Mouse (Mus musculus) stomach, embryonic 15.5 days (tissue): Measurements from ENCODE around the gene Kcnma1. TPM values are rescaled to one million over a fixed set of nuclear protein-coding genes. Genes with fewer than 3 reads are reported as not detected.

Source experiments
- ATAC-seq: fragments of 200-750 bp; cut with Nextera tagmentation; 2 replicates; pipeline ENCODE4 v1.8.0; 2017; ENCODE audit warnings: low read depth, moderate number of reproducible peaks, moderate TSS enrichment; ENCODE audit not compliant: insufficient read depth, low FRiP score
- H3K27ac ChIP-seq: fragments of 300-500 bp; sonication (generic); 2 replicates; pipeline ENCODE4 v1.5.1; 2015; ENCODE audit warnings: mild to moderate bottlenecking, inconsistent platforms
- H3K27me3 ChIP-seq: fragments of 300-500 bp; sonication (generic); replicated peaks from 2 replicates; pipeline ENCODE4 v1.6.1; 2015; ENCODE audit warnings: inconsistent platforms
- H3K36me3 ChIP-seq: fragments of 300-500 bp; sonication (generic); 2 replicates; pipeline ENCODE4 v1.6.1; 2015; ENCODE audit warnings: inconsistent platforms
- H3K4me1 ChIP-seq: fragments of 300-500 bp; sonication (generic); 2 replicates; pipeline ENCODE4 v1.6.1; 2015; ENCODE audit warnings: inconsistent platforms
- H3K4me2 ChIP-seq: fragments of 300-500 bp; sonication (generic); 2 replicates; pipeline ENCODE4 v1.6.1; 2015; ENCODE audit warnings: mild to moderate bottlenecking, inconsistent platforms
- H3K4me3 ChIP-seq: fragments of 300-500 bp; sonication (generic); replicated peaks from 2 replicates; pipeline ENCODE4 v1.5.1; 2015; ENCODE audit warnings: inconsistent platforms
- H3K9ac ChIP-seq: fragments of 300-500 bp; sonication (generic); 2 replicates; pipeline ENCODE4 v1.6.1; 2015; ENCODE audit warnings: inconsistent platforms
- H3K9me3 ChIP-seq: fragments of 300-500 bp; sonication (generic); 2 replicates; pipeline ENCODE4 v1.6.1; 2016; ENCODE audit warnings: inconsistent platforms
- WGBS: fragments of 180-500 bp; shearing (Covaris S2); methylation state at CpG from one replicate; pipeline ENCODE4 v1.1.7; 2015; 5-methylcytosine and 5-hydroxymethylcytosine counted together
- polyA plus RNA-seq: library from polyadenylated mRNA; unstranded; fragments of >200 nt; fragmentation: Nextera tagmentation; extraction: Ambion mirVana; gene quantifications from 2 replicates; pipeline ENCODE4 v1.2.1, GENCODE M21; 2015

Gene Kcnma1
- polyA plus RNA-seq, 1 experiment from 2014 or later, result 11.2 TPM

- Histone ChIP-seq H3K9ac (no peak overlapping the region), H3K36me3 (no peaks in the 10 kb centered on the region), H3K27ac (no peak overlapping the region), H3K9me3 (no peaks in the 10 kb centered on the region), H3K4me3 (no peak overlapping the region), H3K27me3 (no peaks in the 10 kb centered on the region), H3K4me1 (no peaks in the 10 kb centered on the region), H3K4me2 (no peak overlapping the region)
- WGBS, result 91% methylated on average over 5 of the region's 5 CpGs
- ATAC-seq, result no peak
Observed at GRCm38 (mm10) chr14:23759626-23760025, 254.7 kb downstream of the Kcnma1 start.

DNA sequence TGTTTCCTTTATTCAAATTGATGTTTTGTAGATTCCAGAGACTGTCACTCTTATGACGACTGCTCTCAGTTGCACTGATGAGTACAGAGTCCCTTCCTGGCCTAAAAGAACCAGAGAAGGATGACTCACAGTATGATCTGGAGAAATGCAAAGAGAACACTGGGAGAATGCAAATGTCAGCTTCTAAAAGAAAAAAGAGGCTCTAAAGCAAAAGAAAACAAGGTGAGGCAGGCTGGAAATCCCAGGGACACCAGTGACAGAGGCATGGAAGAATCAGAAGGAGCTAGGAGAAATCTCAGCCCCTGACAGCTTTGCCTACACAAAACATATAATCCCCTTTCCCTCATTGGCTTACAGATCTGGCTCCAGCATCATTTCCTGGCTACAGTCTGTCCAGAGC, 255.9 kb downstream of the Kcnma1 start:
- H3K27me3 ChIP-seq, result no peaks in the 10 kb centered on the region
- no peak overlapping the region for H3K4me2 ChIP-seq
- H3K9ac ChIP-seq, result no peak overlapping the region
- 64% methylated on average over 1 of the region's 1 CpGs for WGBS
- no peaks in the 10 kb centered on the region for H3K36me3 ChIP-seq
- H3K4me3 ChIP-seq, result no peak overlapping the region
- no peaks in the 10 kb centered on the region for H3K9me3 ChIP-seq
- H3K4me1 ChIP-seq, result no peaks in the 10 kb centered on the region
- H3K27ac ChIP-seq, result no peak overlapping the region
- no peak for ATAC-seq

- 78% methylated on average over 2 of the region's 2 CpGs for WGBS
- Histone ChIP-seq H3K27me3 (no peaks in the 10 kb centered on the region), H3K4me2 (no peak overlapping the region), H3K4me1 (no peaks in the 10 kb centered on the region), H3K4me3 (no peak overlapping the region), H3K9me3 (no peaks in the 10 kb centered on the region), H3K36me3 (no peaks in the 10 kb centered on the region), H3K27ac (no peak overlapping the region), H3K9ac (no peak overlapping the region)
- no peak for ATAC-seq
Observed at GRCm38 (mm10) chr14:23748011-23748410, 266.3 kb downstream of the Kcnma1 start.

GRCm38 (mm10) chr14:23746976-23747375, 267.3 kb downstream of the Kcnma1 start:
- no peaks in the 10 kb centered on the region for H3K4me1 ChIP-seq
- no peaks in the 10 kb centered on the region for H3K27me3 ChIP-seq
- H3K4me2 ChIP-seq, result no peak overlapping the region
- H3K9me3 ChIP-seq, result no peaks in the 10 kb centered on the region
- no peak overlapping the region for H3K27ac ChIP-seq
- no peaks in the 10 kb centered on the region for H3K36me3 ChIP-seq
- 86% methylated on average over 4 of the region's 4 CpGs for WGBS
- no peak for ATAC-seq
- H3K4me3 ChIP-seq, result no peak overlapping the region
- no peak overlapping the region for H3K9ac ChIP-seq

DNA sequence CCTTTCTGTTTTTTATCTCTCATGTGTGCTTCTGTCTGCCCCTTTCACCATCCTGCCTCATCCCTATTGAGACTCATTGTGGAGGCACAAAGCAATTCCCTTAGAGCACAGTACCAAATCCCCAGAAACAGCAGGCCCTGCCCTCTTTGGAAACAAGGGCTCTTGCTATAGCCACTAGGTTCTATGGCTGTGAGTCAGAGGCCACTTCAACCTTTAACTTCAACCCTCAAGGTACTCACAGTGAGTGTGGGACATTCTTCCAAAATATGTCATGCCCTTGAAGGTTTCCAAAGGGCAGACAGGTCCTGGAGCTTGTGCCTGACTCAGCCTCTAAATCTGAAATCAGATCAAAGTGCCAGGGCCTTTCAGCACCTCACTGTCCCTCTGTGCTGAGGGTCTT, 272.8 kb downstream of the Kcnma1 start:
- Histone ChIP-seq H3K4me3 (no peak overlapping the region), H3K36me3 (no peaks in the 10 kb centered on the region), H3K9me3 (no peaks in the 10 kb centered on the region), H3K9ac (no peak overlapping the region), H3K27ac (no peak overlapping the region), H3K4me1 (no peaks in the 10 kb centered on the region), H3K4me2 (no peak overlapping the region), H3K27me3 (no peaks in the 10 kb centered on the region)
- no peak for ATAC-seq

- no peak overlapping the region for H3K4me2 ChIP-seq
- no peak overlapping the region for H3K27ac ChIP-seq
- WGBS, result 88% methylated on average over 3 of the region's 3 CpGs
- no peaks in the 10 kb centered on the region for H3K27me3 ChIP-seq
- H3K9ac ChIP-seq, result no peak overlapping the region
- no peak for ATAC-seq
- no peaks in the 10 kb centered on the region for H3K4me1 ChIP-seq
- no peak overlapping the region for H3K4me3 ChIP-seq
- no peaks in the 10 kb centered on the region for H3K36me3 ChIP-seq
- no peaks in the 10 kb centered on the region for H3K9me3 ChIP-seq
Observed at GRCm38 (mm10) chr14:23734200-23734599, 280.1 kb downstream of the Kcnma1 start.

GRCm38 (mm10) chr14:23729377-23729776, 284.9 kb downstream of the Kcnma1 start:
- Histone ChIP-seq H3K4me1 (no peaks in the 10 kb centered on the region), H3K36me3 (no peaks in the 10 kb centered on the region), H3K9me3 (no peaks in the 10 kb centered on the region), H3K4me2 (no peak overlapping the region), H3K9ac (no peak overlapping the region), H3K27me3 (no peaks in the 10 kb centered on the region), H3K27ac (no peak overlapping the region), H3K4me3 (no peak overlapping the region)
- ATAC-seq, result no peak
- 39% methylated on average over 2 of the region's 2 CpGs for WGBS

- 72% methylated on average over 7 of the region's 7 CpGs for WGBS
- no peaks in the 10 kb centered on the region for H3K36me3 ChIP-seq
- ATAC-seq, result no peak
- no peak overlapping the region for H3K4me2 ChIP-seq
- H3K4me1 ChIP-seq, result no peaks in the 10 kb centered on the region
- no peaks in the 10 kb centered on the region for H3K9me3 ChIP-seq
- H3K27me3 ChIP-seq, result no peaks in the 10 kb centered on the region
- no peak overlapping the region for H3K27ac ChIP-seq
- H3K4me3 ChIP-seq, result no peak overlapping the region
- no peak overlapping the region for H3K9ac ChIP-seq
Observed at GRCm38 (mm10) chr14:23723701-23724430, 290.4 kb downstream of the Kcnma1 start.

GRCm38 (mm10) chr14:23719246-23719645, 295.0 kb downstream of the Kcnma1 start:
- Histone ChIP-seq H3K9ac (no peak overlapping the region), H3K36me3 (no peaks in the 10 kb centered on the region), H3K9me3 (no peaks in the 10 kb centered on the region), H3K4me1 (no peaks in the 10 kb centered on the region), H3K27me3 (no peaks in the 10 kb centered on the region), H3K27ac (no peak overlapping the region), H3K4me2 (no peak overlapping the region), H3K4me3 (no peak overlapping the region)
- WGBS, result 63% methylated on average over 3 of the region's 3 CpGs
- ATAC-seq, result no peak

GRCm38 (mm10) chr14:23718667-23719066, 295.6 kb downstream of the Kcnma1 start:
- no peak overlapping the region for H3K4me3 ChIP-seq
- H3K27me3 ChIP-seq, result no peaks in the 10 kb centered on the region
- no peak overlapping the region for H3K27ac ChIP-seq
- no peak overlapping the region for H3K4me2 ChIP-seq
- H3K9me3 ChIP-seq, result no peaks in the 10 kb centered on the region
- ATAC-seq, result no peak
- no peaks in the 10 kb centered on the region for H3K36me3 ChIP-seq
- no peaks in the 10 kb centered on the region for H3K4me1 ChIP-seq
- 86% methylated on average over 6 of the region's 6 CpGs for WGBS
- H3K9ac ChIP-seq, result no peak overlapping the region

DNA sequence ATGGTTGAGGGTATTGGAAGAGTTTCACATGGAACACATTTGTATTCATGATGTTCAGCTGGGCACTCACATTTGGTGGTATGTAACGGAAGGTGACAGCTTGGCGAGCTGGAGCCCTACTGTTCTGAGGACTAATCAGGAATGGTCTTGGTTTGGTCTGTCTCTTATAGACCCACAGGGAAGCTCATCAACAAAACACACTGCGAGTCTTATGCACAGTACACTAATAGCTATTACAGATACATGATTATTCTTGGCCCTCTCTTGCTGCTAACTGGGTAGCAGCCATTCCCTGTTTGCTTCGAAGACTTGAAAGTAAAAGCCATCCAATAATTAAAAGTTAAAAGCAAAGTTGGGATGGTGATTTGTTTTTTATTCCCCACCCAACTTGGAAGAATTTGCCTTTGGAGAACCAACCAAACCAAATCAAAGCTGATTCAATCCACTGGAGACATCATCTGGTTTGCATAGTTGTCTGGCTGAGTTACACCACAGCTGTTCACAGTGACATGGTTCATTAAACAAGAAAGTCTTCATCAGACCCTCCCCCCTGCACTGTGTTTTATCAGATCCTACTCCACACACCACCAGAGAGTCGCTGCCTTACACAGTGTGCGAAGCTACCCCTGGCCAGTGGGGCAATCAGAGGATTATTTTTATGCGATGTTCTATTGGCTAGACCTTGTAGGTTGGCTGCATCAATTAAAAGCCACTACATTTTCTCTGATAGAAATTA, 299.7 kb downstream of the Kcnma1 start:
- Histone ChIP-seq H3K4me3 (no peak overlapping the region), H3K27ac (no peak overlapping the region), H3K4me2 (no peak overlapping the region), H3K9ac (no peak overlapping the region), H3K36me3 (no peaks in the 10 kb centered on the region), H3K4me1 (no peaks in the 10 kb centered on the region), H3K9me3 (no peaks in the 10 kb centered on the region), H3K27me3 (no peaks in the 10 kb centered on the region)
- no peak for ATAC-seq
- 78% methylated on average over 7 of the region's 7 CpGs for WGBS

- H3K9ac ChIP-seq, result no peak overlapping the region
- no peak overlapping the region for H3K4me3 ChIP-seq
- 86% methylated on average over 5 of the region's 5 CpGs for WGBS
- H3K9me3 ChIP-seq, result no peaks in the 10 kb centered on the region
- H3K27me3 ChIP-seq, result no peaks in the 10 kb centered on the region
- no peaks in the 10 kb centered on the region for H3K36me3 ChIP-seq
- H3K4me2 ChIP-seq, result no peak overlapping the region
- no peak overlapping the region for H3K27ac ChIP-seq
- ATAC-seq, result no peak
- no peaks in the 10 kb centered on the region for H3K4me1 ChIP-seq
Observed at GRCm38 (mm10) chr14:23712891-23713290, 301.4 kb downstream of the Kcnma1 start.
